Mouse (Mus musculus): ENCODE data around the gene Clec10a. TPM values are rescaled to one million over a fixed set of nuclear protein-coding genes. Genes with fewer than 3 reads are reported as not detected.

Gene Clec10a
- total and polyA plus RNA-seq, 3 experiments = 8.4 to 10.8 TPM; not detected in 1

- Histone ChIP-seq H3K79me2 (ENCODE audit: control insufficient read depth, insufficient read depth, low read length, poor library complexity) (no peaks in the 10 kb centered on the region), H3K9ac (ENCODE audit: control insufficient read depth, low read depth, low read length, poor library complexity, severe bottlenecking) (no peak overlapping the region), H3K9me3 (replicated peaks; ENCODE audit: insufficient read depth, low read length) (no peaks in the 10 kb centered on the region), H3K4me1 (ENCODE audit: control insufficient read depth in 1 of 2, insufficient read depth in 2 of 2, low read length in 2 of 2) (peaks cover 0 to 14% of the 10 kb centered on the region in 2 experiments; a peak in 2 of 4 replicates), H3K4me3 (ENCODE audit: control insufficient read depth in 1 of 2, insufficient read depth in 1 of 2, low read depth in 2 of 2, low read length in 2 of 2) (no peak overlapping the region), H3K27ac (ENCODE audit: control insufficient read depth, low read depth, low read length) (no peak overlapping the region), H3K27me3 (ENCODE audit: control insufficient read depth in 1 of 2, insufficient read depth in 2 of 2, low read length in 2 of 2) (no peaks in the 10 kb centered on the region), H3K36me3 (ENCODE audit: control insufficient read depth in 1 of 2, insufficient read depth in 2 of 2, low read length in 2 of 2) (peaks cover 0 to 8% of the 10 kb centered on the region in 2 experiments; a peak in 2 of 4 replicates)
- peak; percentile 43 for DNase-seq (ENCODE audit: low read depth, low spot score)
- TF ChIP-seq TAL1 (IDR thresholded peaks at IDR 0.05; ENCODE audit: low read length) (no peak), RAD21 (IDR thresholded peaks at IDR 0.05; ENCODE audit: low read depth, low read length) (no peak), CHD2 (IDR thresholded peaks at IDR 0.05; ENCODE audit: low read length) (no peak), NRF1 (IDR thresholded peaks at IDR 0.05; ENCODE audit: insufficient read depth, low read depth, low read length, poor library complexity, severe bottlenecking) (no peak), EP300 (IDR thresholded peaks at IDR 0.05; ENCODE audit: low read depth in 1 of 2, low read length in 2 of 2) (no peak), HCFC1 (IDR thresholded peaks at IDR 0.05; ENCODE audit: low read depth, low read length) (no peak), SIN3A (IDR thresholded peaks at IDR 0.05; ENCODE audit: low read length) (no peak), MYC (IDR thresholded peaks at IDR 0.05; ENCODE audit: low read depth, low read length) (no peak), KAT2A (conservative IDR thresholded peaks at IDR 0.05; ENCODE audit: low read depth, low read length) (no peak), POLR2AphosphoS2 (IDR thresholded peaks at IDR 0.05; ENCODE audit: low read length) (no peak), ZKSCAN1 (IDR thresholded peaks at IDR 0.05; ENCODE audit: low read depth, low read length) (no peak), BHLHE40 (IDR thresholded peaks at IDR 0.05; ENCODE audit: borderline replicate concordance, low read depth, low read length) (no peak), ZNF384 (IDR thresholded peaks at IDR 0.05; ENCODE audit: low read depth, low read length) (no peak), MAX (IDR thresholded peaks at IDR 0.05; ENCODE audit: low read length) (no peak; the same call in 1 of the 2 replicates), E2F4 (IDR thresholded peaks at IDR 0.05; ENCODE audit: borderline replicate concordance, low read depth, low read length) (no peak), JUND (IDR thresholded peaks at IDR 0.05; ENCODE audit: low read depth, low read length) (no peak)
These were observed 15.2 kb downstream of the Clec10a start for GRCm38 (mm10) chr11:70171181-70171580.

- no peak overlapping the region for H3K4me3 ChIP-seq (ENCODE audit: control insufficient read depth in 1 of 2, insufficient read depth in 1 of 2, low read depth in 2 of 2, low read length in 2 of 2)
- no peak overlapping the region for H3K27ac ChIP-seq (ENCODE audit: control insufficient read depth, low read depth, low read length)
- H3K9me3 ChIP-seq (replicated peaks; ENCODE audit: insufficient read depth, low read length) = no peaks in the 10 kb centered on the region
- H3K79me2 ChIP-seq (ENCODE audit: control insufficient read depth, insufficient read depth, low read length, poor library complexity) = no peaks in the 10 kb centered on the region
- H3K4me1 ChIP-seq (ENCODE audit: control insufficient read depth in 1 of 2, insufficient read depth in 2 of 2, low read length in 2 of 2) = peaks cover 0 to 10% of the 10 kb centered on the region in 2 experiments; a peak in 2 of 4 replicates
- peaks cover 0 to 4% of the 10 kb centered on the region in 2 experiments; a peak in 2 of 4 replicates for H3K36me3 ChIP-seq (ENCODE audit: control insufficient read depth in 1 of 2, insufficient read depth in 2 of 2, low read length in 2 of 2)
- TF ChIP-seq TCF12 (IDR thresholded peaks at IDR 0.05; ENCODE audit: low read depth, low read length) (no peak), ZC3H11A (IDR thresholded peaks at IDR 0.05; ENCODE audit: low read depth, low read length) (peak; percentile 5; the same call in 1 of the 2 replicates), RAD21 (IDR thresholded peaks at IDR 0.05; ENCODE audit: low read depth, low read length) (peak; percentile 56), SMC3 (IDR thresholded peaks at IDR 0.05; ENCODE audit: low read depth, low read length) (peak; percentile 67), CTCF (IDR thresholded peaks at IDR 0.05 in 2 of 3, conservative IDR thresholded peaks at IDR 0.05 in 1 of 3; ENCODE audit: control insufficient read depth in 1 of 3, insufficient read depth in 1 of 3, low read depth in 2 of 3, low read length in 3 of 3, poor library complexity in 1 of 3, severe bottlenecking in 1 of 3) (peak; percentile 55 to 86 (median 81)), MYC (IDR thresholded peaks at IDR 0.05; ENCODE audit: low read depth, low read length) (0 out of 2 replicates have a peak, but pooled peaks have one; percentile 29)
- DNase-seq (ENCODE audit: low read depth, low spot score) = peak; percentile 87
- no peaks in the 10 kb centered on the region for H3K27me3 ChIP-seq (ENCODE audit: control insufficient read depth in 1 of 2, insufficient read depth in 2 of 2, low read length in 2 of 2)
- H3K9ac ChIP-seq (ENCODE audit: control insufficient read depth, low read depth, low read length, poor library complexity, severe bottlenecking) = no peak overlapping the region
These were observed 15.8 kb downstream of the Clec10a start for GRCm38 (mm10) chr11:70171847-70172246.

Data from MEL (cell line).